Mouse (Mus musculus): ENCODE data around the gene Xpo5. TPM values are rescaled to one million over a fixed set of nuclear protein-coding genes. Genes with fewer than 3 reads are reported as not detected.

Xpo5 gene
- total RNA-seq, 2 experiments from 2014 or later = 23.0 to 26.8 TPM

DNA sequence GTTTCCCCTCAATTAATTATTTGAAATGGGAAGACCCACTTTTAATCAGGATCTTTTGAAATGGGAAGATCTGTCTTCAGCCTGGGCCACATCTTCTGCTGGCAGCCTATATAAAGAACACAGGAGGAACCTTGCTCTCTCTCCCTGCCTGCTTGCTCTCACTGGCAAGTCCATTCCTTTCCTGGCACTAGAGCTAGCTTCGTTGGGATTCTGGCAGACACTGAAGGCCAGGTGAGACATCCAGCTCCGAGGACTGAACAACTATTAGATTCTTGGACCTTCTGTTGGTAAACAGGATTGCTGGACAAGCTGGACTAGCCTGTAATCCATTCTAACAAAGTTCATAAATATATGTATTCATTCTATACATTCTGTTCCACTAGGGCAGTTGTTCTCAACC, 13.8 kb upstream of the Xpo5 start:
- no peak for DNase-seq (ENCODE audit: low spot score in 2 of 2)

DNA sequence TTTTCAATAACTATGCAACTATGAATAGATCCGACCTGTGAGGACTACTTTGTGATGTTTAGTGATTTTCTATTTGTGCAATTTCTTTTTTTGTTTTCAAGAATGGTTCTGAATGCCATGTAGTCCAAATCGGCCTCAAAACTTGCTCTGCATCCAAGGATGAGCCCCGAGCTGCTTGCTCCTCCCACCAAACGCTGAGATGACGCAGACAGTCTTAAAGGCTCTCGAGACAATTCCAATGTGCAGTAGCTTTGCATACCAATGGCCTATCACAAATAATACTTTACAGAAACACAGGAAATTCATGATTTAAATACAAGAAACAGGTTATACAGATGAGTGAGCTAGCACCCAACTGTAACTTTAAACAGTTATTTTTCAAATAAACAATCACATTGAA, 1.4 kb upstream of the Xpo5 start:
- no peak for DNase-seq (ENCODE audit: low spot score in 2 of 2)

- DNase-seq (ENCODE audit: low spot score in 2 of 2) = peak in 1 of 2 experiments; percentile 21
These were observed 496 bp downstream of the Xpo5 start for GRCm38 (mm10) chr17:46203078-46203477.

- DNase-seq (ENCODE audit: low spot score in 2 of 2) = no peak
These were observed 4.1 kb downstream of the Xpo5 start for GRCm38 (mm10) chr17:46206676-46207075.

- DNase-seq (ENCODE audit: low spot score in 2 of 2) = no peak
These were observed 8.0 kb downstream of the Xpo5 start for GRCm38 (mm10) chr17:46210550-46210949.

GRCm38 (mm10) chr17:46221601-46222000, 19.0 kb downstream of the Xpo5 start:
- no peak for DNase-seq (ENCODE audit: low spot score in 2 of 2)

- DNase-seq (ENCODE audit: low spot score in 2 of 2) = no peak
These were observed 25.0 kb downstream of the Xpo5 start for GRCm38 (mm10) chr17:46227576-46227975.

GRCm38 (mm10) chr17:46236067-46236466, 33.5 kb downstream of the Xpo5 start:
- no peak for DNase-seq (ENCODE audit: low spot score in 2 of 2)

- no peak for DNase-seq (ENCODE audit: low spot score in 2 of 2)
These were observed 34.5 kb downstream of the Xpo5 start for GRCm38 (mm10) chr17:46237079-46237478.

GRCm38 (mm10) chr17:46237480-46237879, 34.9 kb downstream of the Xpo5 start:
- DNase-seq (ENCODE audit: low spot score in 2 of 2) = no peak

GRCm38 (mm10) chr17:46239516-46240114, 37.0 kb downstream of the Xpo5 start:
- DNase-seq (ENCODE audit: low spot score in 2 of 2) = no peak

GRCm38 (mm10) chr17:46241471-46241870, 38.9 kb downstream of the Xpo5 start:
- no peak for DNase-seq (ENCODE audit: low spot score in 2 of 2)

DNA sequence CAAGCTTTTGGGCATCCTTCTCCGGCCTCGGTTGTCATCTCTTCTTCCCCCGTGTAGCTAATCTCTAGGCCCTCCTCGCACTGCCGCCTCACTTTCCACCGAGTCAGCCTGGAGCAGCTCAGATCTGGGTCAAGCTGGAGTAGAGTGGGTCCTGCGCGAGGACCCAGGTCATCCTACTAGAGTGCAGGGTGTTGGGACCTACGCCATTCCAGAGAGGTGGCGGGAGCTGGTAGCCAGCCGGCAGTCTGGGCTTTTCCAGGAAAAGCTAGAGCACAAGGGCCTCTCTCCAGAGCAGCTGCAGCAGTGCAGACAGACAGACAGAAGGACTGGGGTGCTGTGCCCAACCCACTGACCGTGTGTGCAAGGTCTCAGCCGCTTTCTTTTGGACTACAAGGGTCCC, 39.7 kb downstream of the Xpo5 start:
- DNase-seq (ENCODE audit: low spot score in 2 of 2) = no peak

DNA sequence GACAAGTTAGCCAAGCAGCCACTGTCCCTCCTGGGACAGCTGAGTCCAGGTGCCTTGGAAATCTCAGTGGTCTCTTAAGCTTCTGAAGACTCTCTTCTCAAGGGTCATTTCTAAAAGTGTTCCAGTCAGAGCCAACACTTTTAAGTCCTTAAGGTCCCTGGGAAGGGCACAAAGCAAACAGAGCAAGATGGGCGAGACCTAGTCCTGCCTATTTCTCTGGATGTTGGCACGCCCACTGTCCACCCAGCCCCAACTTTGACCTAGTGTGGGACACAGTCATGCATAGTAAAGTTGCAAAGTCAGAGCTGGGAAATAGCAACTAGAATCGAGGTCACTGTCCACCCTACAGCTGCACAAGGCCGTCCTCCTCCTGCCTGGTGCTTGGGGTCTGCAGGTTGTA, 40.4 kb downstream of the Xpo5 start:
- DNase-seq (ENCODE audit: low spot score in 2 of 2) = no peak

- DNase-seq (ENCODE audit: low spot score in 2 of 2) = no peak
These were observed 41.0 kb downstream of the Xpo5 start for GRCm38 (mm10) chr17:46243624-46244023.

DNA sequence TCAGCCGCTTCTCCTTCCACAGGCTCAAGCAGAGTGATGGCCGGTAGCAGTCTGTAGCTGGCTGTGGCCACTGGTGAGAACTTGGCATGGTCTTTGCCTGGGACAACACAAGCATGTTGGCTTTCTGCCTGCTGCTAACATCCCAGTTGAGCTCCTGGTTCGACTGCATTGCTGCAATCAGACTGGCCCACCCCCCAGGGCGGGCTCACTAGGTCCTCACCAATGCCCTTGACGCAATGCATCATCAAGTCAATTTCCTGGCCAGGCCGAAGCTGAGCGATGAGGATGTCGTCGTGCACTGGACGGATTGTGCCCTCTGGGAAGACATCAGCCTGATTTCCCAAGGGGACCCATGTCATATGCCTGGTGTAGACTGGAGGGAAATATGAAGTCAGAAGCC, 42.0 kb downstream of the Xpo5 start:
- no peak for DNase-seq (ENCODE audit: low spot score in 2 of 2)

GRCm38 (mm10) chr17:46247512-46248188, 45.1 kb downstream of the Xpo5 start, which contains the start of the genes Polr1c and Yipf3:
Polr1c (minus strand) TSS chr17:46248054.
Yipf3 (plus strand) TSS chr17:46248080.
- peak; percentile 87 to 96 for DNase-seq (ENCODE audit: low spot score in 2 of 2)

- no peak for DNase-seq (ENCODE audit: low spot score in 2 of 2)
These were observed 45.6 kb downstream of the Xpo5 start for GRCm38 (mm10) chr17:46248189-46248522.

- DNase-seq (ENCODE audit: low spot score in 2 of 2) = no peak
These were observed 48.6 kb downstream of the Xpo5 start for GRCm38 (mm10) chr17:46251174-46251573.

GRCm38 (mm10) chr17:46252571-46253451, 50.2 kb downstream of the Xpo5 start:
- no peak for DNase-seq (ENCODE audit: low spot score in 2 of 2)

DNA sequence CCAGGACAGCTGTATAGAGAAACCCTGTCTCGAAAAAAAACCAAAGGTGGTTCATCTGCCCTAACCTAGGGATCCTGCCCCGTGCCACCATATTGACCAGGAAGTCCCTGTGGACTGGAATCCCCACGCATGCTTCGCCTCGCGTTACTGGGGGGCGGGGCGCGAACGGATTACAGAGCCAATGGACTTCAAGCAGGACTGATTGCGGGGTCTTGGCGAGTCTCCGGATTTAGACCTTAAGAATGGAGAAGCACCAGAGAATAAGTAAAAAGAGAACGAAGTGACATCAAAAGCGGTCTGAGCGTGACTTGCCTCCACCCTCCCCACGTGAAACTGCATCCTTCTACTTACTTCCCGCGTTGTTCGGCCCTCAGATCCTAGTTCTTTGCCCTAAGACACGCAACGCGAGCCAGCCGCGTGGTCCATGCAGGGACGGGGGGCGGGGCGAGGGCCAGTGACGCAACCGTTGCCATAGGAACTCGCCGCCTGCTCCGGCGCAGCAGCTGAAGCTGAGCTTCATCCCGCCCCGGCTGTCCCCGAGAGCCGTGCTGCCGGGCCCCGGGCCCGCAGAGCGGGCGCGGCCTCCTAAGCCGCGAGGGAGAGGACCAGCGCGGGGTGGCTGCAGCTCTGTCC, 51.0 kb downstream of the Xpo5 start, which contains the start of gene Lrrc73:
TSS of gene Lrrc73 (plus strand) at position 80 of the 633 bp plus-strand sequence.
- DNase-seq (ENCODE audit: low spot score in 2 of 2) = peak; percentile 85 to 91
